Mouse (Mus musculus) intestine, embryonic 14.5 days (tissue): ENCODE data around the gene Use1. TPM values are rescaled to one million over a fixed set of nuclear protein-coding genes. Genes with fewer than 3 reads are reported as not detected.
"Not testable (repeated sequence)": the region's sequence is repeated elsewhere in the genome, so short reads cannot be mapped to it uniquely, and the experiment has no call there.

Experiments used
- ATAC-seq: fragments of 200-750 bp; cut with Nextera tagmentation; replicated peaks from 2 replicates; pipeline ENCODE4 v1.8.0; 2017; ENCODE audit warnings: low read depth, moderate number of reproducible peaks, moderate TSS enrichment, moderate library complexity; ENCODE audit not compliant: low FRiP score, low TSS enrichment
- DNase-seq: peaks from one replicate; pipeline ENCODE4 v3.0.0-alpha.2; 2018; ENCODE audit warnings: low spot score
- H3K27ac ChIP-seq: fragments of 300-500 bp; sonication (generic); 2 replicates; pipeline ENCODE4 v1.5.1; 2014; ENCODE audit warnings: low read depth, mild to moderate bottlenecking, control low read depth
- H3K27me3 ChIP-seq: fragments of 300-500 bp; sonication (generic); replicated peaks from 2 replicates; pipeline ENCODE4 v1.6.1; 2014; ENCODE audit warnings: low read length, control low read depth; ENCODE audit not compliant: control insufficient read depth, insufficient read depth
- H3K36me3 ChIP-seq: fragments of 300-500 bp; sonication (generic); 2 replicates; pipeline ENCODE4 v1.6.1; 2014; ENCODE audit warnings: low read length, control low read depth; ENCODE audit not compliant: control insufficient read depth, insufficient read depth
- H3K4me1 ChIP-seq: fragments of 300-500 bp; sonication (generic); replicated peaks from 2 replicates; pipeline ENCODE4 v1.6.1; 2014; ENCODE audit warnings: low read length, control low read depth, mixed read lengths; ENCODE audit not compliant: control insufficient read depth, insufficient read depth
- H3K4me2 ChIP-seq: fragments of 300-500 bp; sonication (generic); 2 replicates; pipeline ENCODE4 v1.6.1; 2014; ENCODE audit warnings: low read length
- H3K4me3 ChIP-seq: fragments of 300-500 bp; sonication (generic); 2 replicates; pipeline ENCODE4 v1.5.1; 2014; ENCODE audit warnings: low read depth, low read length, control low read depth, mixed read lengths
- H3K9ac ChIP-seq: fragments of 300-500 bp; sonication (generic); 2 replicates; pipeline ENCODE4 v1.6.1; 2014; ENCODE audit warnings: mild to moderate bottlenecking, low read length
- H3K9me3 ChIP-seq: fragments of 300-500 bp; sonication (generic); 2 replicates; pipeline ENCODE4 v1.6.1; 2016; ENCODE audit warnings: low read length, control low read depth; ENCODE audit not compliant: control insufficient read depth
- WGBS: fragments of 180-500 bp; shearing (Covaris S2); extraction: QIAGEN DNeasy Blood & Tissue Kit; methylation state at CpG from one replicate; pipeline ENCODE4 v1.1.7; 2014; 5-methylcytosine and 5-hydroxymethylcytosine counted together
- polyA plus RNA-seq: library from polyadenylated mRNA; unstranded; fragments of >200 nt; fragmentation: Nextera tagmentation; extraction: Ambion mirVana; gene quantifications from 2 replicates; pipeline ENCODE4 v1.2.1, GENCODE M21; 2014

Use1 gene
- polyA plus RNA-seq: 110 and 111 TPM in 2 replicates

DNA sequence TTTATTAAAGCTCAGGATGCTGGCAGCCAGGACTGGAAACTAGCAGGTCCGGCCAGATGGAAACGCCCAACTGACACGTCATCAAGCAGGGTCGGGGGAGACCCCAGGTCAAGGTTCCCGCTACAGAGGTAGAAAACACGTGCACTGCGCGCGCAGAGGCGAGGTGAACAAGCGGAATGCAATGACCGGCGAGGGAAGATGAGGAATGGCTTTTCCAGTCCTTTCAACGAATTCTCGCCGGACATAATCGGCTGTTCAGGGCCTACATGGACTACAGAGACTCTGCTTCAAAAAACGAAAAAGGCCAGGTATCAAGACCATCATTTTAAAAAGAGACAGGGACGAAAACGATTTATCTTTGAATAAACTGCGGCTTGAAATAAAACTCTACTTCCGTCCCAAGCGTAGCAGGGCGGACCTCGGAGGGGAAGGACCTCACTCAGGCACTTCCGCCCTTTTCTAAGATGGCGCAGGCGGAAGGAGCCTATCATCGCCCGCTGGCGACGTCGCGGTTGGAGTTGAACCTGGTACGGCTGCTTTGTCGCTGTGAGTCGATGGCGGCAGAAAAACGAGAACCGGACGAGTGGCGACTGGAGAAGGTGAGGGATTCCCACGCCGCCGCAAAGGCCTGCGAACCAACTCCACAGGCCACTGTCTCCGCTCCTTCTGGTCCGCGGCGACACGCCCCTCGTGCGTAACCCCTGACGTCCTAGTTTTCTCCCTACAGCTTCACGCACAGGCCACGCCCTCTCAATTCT lies at the start of gene Use1:
Gene Use1 (plus strand): TSS at position 78 of the 758 bp plus-strand sequence.
- peak within 1 kb of the TSS; percentile 66 for H3K4me3 ChIP-seq
- H3K4me2 ChIP-seq: peak within 1 kb of the TSS; percentile 71
- under 1% methylated on average over 56 of the region's 56 CpGs for WGBS
- ATAC-seq: peak; percentile 74
- no peaks in the 10 kb centered on the region for H3K27me3 ChIP-seq
- H3K36me3 ChIP-seq: peaks cover 11% of the 10 kb centered on the region; the same call in 1 of the 2 replicates
- peak; percentile 96 for DNase-seq
- peaks cover 11% of the 10 kb centered on the region for H3K4me1 ChIP-seq
- H3K27ac ChIP-seq: peak within 1 kb of the TSS; percentile 88
- peak within 1 kb of the TSS; percentile 64 for H3K9ac ChIP-seq
- H3K9me3 ChIP-seq: no peaks in the 10 kb centered on the region

DNA sequence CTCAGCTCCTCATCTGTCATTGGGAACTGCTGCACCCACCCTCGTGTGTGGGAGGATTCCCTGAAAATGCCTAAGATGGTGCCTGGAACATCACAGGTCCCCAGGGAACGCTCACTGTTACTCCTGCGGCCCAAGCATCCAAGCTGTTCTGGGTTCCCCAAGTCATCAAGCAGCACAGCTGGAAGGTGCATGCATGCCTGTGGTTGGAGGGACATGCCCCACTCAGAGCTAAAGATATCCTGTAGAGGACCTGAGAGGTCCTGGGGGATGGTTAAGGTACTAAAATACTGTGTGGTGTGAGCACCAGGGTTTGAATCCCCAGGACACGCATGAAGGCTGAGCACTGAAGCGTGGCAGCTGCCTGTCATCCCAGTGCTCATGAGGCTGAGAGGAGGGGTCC lies 48.0 kb upstream of the Use1 start:
- H3K9ac ChIP-seq, H3K27ac ChIP-seq, ATAC-seq, H3K27me3 ChIP-seq, H3K9me3 ChIP-seq, DNase-seq, H3K4me2 ChIP-seq, H3K4me1 ChIP-seq, H3K4me3 ChIP-seq: not testable (repeated sequence)
- peaks cover 33% of the 10 kb centered on the region for H3K36me3 ChIP-seq
- WGBS: 75% methylated on average over 4 of the region's 5 CpGs

DNA sequence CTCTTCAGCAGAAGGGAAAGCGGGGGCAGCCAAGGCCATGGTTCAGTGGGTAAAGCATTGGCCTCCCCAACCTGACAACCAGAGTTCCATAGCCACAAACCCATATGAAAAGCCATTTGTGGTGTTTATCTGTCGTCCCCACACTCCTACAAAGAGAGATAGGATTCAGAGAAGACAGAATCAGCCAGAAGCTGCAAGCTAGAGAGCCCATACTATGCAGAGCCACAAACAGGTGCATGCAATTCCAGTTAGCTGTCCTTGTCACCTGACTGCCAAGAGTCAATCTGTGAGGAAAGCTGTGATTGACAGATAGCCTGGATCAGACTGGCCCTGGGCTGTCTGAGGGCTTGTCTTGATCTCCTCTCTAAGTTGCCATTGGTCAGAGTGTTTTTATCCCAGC lies 46.9 kb upstream of the Use1 start:
- not testable (repeated sequence) for DNase-seq, H3K27ac ChIP-seq, H3K4me1 ChIP-seq, H3K9ac ChIP-seq, H3K27me3 ChIP-seq, H3K4me2 ChIP-seq, H3K4me3 ChIP-seq, H3K9me3 ChIP-seq, ATAC-seq
- 81% methylated on average over 2 of the region's 2 CpGs for WGBS
- peaks cover 43% of the 10 kb centered on the region for H3K36me3 ChIP-seq

DNA sequence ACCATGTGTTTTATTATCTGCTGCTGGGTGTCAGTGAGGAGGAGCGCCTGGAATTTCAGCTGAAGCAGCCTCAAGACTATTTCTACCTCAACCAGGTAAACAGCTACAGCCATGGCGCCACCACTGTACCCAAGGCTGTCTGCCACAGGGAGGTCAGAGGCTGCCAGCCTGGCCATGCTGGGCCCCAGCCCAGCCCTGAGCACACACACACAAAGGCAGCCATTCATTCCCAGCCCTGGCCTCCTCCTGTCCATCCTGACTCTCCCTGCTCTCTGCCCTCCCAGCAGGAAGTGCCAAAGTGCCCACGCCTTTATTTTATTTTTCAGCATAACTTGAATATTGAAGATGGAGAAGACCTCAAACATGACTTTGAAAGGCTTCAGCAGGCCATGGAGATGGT lies 43.7 kb upstream of the Use1 start:
- no peaks in the 10 kb centered on the region for H3K4me1 ChIP-seq
- no peak overlapping the region for H3K27ac ChIP-seq
- WGBS: 86% methylated on average over 3 of the region's 3 CpGs
- no peak overlapping the region for H3K9ac ChIP-seq
- H3K4me2 ChIP-seq: no peak overlapping the region
- no peaks in the 10 kb centered on the region for H3K9me3 ChIP-seq
- H3K27me3 ChIP-seq: no peaks in the 10 kb centered on the region
- H3K36me3 ChIP-seq: peaks cover 52% of the 10 kb centered on the region
- ATAC-seq (no peak), DNase-seq (no peak)
- H3K4me3 ChIP-seq: no peak overlapping the region

DNA sequence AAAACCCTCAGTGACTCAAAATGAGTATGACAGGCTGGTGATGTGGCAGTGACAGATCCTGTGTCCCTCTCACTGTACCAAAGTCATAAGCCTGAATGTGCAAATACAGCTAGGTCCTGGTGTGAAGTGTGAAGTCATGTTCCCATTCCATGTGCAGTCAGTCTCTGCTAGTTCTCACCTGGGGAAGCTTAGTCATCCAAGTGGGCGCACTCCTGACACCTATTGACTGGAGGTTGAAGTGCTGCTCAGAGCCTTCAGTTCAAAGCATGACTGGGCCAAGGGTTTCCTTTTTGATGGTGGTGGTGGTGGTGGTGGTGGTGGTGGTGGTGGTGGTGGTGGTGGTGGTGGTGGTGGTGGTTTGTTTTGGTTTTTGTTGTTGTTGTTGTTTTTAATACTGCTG lies 41.8 kb upstream of the Use1 start:
- Histone ChIP-seq H3K27ac (no peak overlapping the region), H3K9me3 (no peaks in the 10 kb centered on the region), H3K27me3 (no peaks in the 10 kb centered on the region), H3K36me3 (peaks cover 70% of the 10 kb centered on the region), H3K4me2 (no peak overlapping the region), H3K4me1 (no peaks in the 10 kb centered on the region), H3K4me3 (no peak overlapping the region), H3K9ac (no peak overlapping the region)
- DNase-seq (no peak), ATAC-seq (no peak)
- WGBS: 95% methylated on average over 1 of the region's 1 CpGs

DNA sequence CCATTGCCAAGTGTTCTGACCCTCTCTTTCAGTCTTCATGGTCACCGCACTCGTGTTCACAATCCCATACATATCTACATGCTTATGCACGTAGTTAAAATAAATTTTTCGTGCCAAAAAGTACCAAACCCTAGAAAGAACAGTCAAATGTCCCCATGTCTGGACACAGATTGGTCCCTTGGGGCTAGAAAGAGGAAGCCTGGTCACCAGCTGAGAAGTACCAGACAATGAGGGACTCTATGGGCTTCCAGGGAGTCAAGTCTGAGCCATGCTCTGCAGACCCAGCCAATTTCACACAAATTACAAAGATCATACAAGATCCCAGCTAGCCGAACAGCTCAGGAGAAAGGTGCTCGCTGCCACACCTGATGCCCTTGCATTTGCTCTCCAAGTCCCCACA lies 28.8 kb upstream of the Use1 start:
- not testable (repeated sequence) for H3K4me3 ChIP-seq, H3K9me3 ChIP-seq, H3K9ac ChIP-seq, H3K27ac ChIP-seq, ATAC-seq, H3K4me1 ChIP-seq, DNase-seq, H3K4me2 ChIP-seq, H3K27me3 ChIP-seq
- peaks cover 56% of the 10 kb centered on the region for H3K36me3 ChIP-seq
- 94% methylated on average over 6 of the region's 6 CpGs for WGBS

DNA sequence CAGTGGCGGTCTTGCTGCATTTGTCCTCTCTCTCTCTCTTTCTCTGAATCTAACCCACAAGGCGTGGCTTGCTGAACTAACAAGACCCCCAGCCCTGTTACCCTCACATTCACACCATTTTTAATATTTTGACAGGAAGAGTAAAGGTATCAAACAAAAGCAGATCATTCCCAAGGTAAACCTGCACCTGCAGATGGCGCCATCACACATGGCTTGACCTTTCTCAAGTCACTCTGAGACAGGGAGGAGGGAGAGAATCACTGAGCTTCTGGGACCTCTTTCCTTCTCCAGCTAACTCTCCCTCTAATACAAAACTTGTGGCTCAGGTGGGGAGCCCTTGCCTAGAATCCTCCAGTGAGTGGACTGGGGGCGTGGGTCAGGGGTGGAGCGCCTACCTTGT lies 26.0 kb upstream of the Use1 start:
- 76% methylated on average over 5 of the region's 5 CpGs for WGBS
- Histone ChIP-seq H3K4me1 (no peaks in the 10 kb centered on the region), H3K4me2 (no peak overlapping the region), H3K36me3 (peaks cover 67% of the 10 kb centered on the region), H3K9ac (no peak overlapping the region), H3K4me3 (no peak overlapping the region), H3K9me3 (no peaks in the 10 kb centered on the region), H3K27ac (no peak overlapping the region), H3K27me3 (no peaks in the 10 kb centered on the region)
- peak; percentile 57 for DNase-seq
- no peak for ATAC-seq

DNA sequence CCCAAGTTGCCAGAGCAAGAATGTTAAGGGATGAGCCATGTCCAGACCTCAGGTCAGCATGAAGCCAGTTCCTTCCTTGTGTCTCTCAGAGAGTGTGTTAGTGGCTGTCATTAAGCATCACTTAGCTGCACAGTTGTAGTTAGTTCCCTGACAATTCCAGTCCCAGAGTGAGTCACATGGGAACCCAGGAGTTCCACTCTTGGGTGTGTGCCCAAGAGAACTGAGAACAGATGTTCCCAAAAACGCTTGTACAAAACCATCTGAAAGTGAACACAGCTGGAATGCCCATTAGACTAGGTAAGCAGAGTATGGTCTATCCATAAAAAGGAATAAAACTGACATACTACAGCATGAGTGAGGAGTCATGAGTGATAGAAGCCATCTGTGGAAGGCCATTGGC lies 20.1 kb upstream of the Use1 start:
- H3K9ac ChIP-seq: no peak overlapping the region
- WGBS: 82% methylated on average over 1 of the region's 1 CpGs

DNA sequence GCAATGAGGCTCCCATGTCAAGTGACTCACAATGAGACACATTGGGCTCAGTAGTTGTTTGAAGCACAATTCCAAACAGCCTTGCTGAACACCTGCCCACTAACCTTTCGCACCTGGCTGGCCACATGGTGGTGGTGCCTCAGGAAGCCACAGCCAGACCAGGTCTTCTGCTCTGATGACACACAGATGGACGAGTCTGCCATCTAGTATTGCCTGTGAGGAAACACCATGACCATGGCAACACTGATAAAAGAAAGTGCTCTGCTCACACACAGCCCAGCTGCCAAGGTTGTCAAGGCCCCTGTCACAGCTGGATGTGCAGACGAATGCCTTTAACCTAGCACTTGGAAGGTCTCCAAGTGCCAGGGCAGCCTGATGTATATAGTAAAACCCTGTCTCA lies 15.5 kb upstream of the Use1 start:
- ATAC-seq (no peak), DNase-seq (no peak)
- Histone ChIP-seq H3K27ac (no peak overlapping the region), H3K27me3 (no peaks in the 10 kb centered on the region), H3K4me2 (no peak overlapping the region), H3K36me3 (peaks cover 87% of the 10 kb centered on the region), H3K4me3 (no peak overlapping the region), H3K9ac (no peak overlapping the region), H3K4me1 (no peaks in the 10 kb centered on the region), H3K9me3 (no peaks in the 10 kb centered on the region)
- 71% methylated on average over 3 of the region's 3 CpGs for WGBS

More for the DNA sequence above, 20.1 kb upstream of the Use1 start:
- no peak overlapping the region for H3K4me3 ChIP-seq
- no peak overlapping the region for H3K4me2 ChIP-seq
- H3K27ac ChIP-seq: no peak overlapping the region
- no peak for DNase-seq
- peaks cover 89% of the 10 kb centered on the region for H3K36me3 ChIP-seq
- no peaks in the 10 kb centered on the region for H3K9me3 ChIP-seq
- no peaks in the 10 kb centered on the region for H3K27me3 ChIP-seq
- ATAC-seq: no peak
- H3K4me1 ChIP-seq: no peaks in the 10 kb centered on the region
